Mouse (Mus musculus): ENCODE measurements around the gene Dhx32. TPM values are rescaled to one million over a fixed set of nuclear protein-coding genes. Genes with fewer than 3 reads are reported as not detected.
"Not testable (repeated sequence)": the region's sequence is repeated elsewhere in the genome, so short reads cannot be mapped to it uniquely, and the experiment has no call there.

Gene Dhx32
- polyA plus RNA-seq, 1 experiment from 2014 or later, result 25.7 TPM

DNA sequence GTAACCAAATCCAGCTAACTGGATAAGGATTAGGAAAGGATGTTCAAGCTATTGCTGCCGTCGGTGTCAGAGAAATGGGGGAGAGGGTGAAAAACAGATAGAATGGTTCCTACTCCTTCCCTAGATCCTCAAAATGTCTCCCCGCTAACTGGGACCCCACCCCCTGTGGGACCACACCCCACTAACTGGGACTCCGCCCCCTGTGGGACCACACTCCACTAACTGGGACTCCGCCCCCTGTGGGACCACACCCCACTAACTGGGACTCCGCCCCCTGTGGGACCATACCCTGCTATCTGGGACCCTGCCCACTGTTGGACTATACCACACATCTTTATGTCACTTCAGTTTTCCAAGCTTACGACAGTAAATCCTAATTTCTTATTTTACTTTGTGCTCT, 78.6 kb downstream of the Dhx32 start:
- H3K9me3 ChIP-seq, result no peaks in the 10 kb centered on the region
- peaks cover 13% of the 10 kb centered on the region; the same call in 1 of the 2 replicates for H3K36me3 ChIP-seq
- no peaks in the 10 kb centered on the region for H3K27me3 ChIP-seq (ENCODE audit: insufficient read depth, poor library complexity, severe bottlenecking)
- peaks cover 7% of the 10 kb centered on the region; the same call in 1 of the 2 replicates for H3K4me1 ChIP-seq
- no peak overlapping the region for H3K4me3 ChIP-seq
- DNase-seq (ENCODE audit: low spot score), result no peak
- H3K27ac ChIP-seq, result no peak overlapping the region
- 85% methylated on average over 7 of the region's 7 CpGs for WGBS

DNA sequence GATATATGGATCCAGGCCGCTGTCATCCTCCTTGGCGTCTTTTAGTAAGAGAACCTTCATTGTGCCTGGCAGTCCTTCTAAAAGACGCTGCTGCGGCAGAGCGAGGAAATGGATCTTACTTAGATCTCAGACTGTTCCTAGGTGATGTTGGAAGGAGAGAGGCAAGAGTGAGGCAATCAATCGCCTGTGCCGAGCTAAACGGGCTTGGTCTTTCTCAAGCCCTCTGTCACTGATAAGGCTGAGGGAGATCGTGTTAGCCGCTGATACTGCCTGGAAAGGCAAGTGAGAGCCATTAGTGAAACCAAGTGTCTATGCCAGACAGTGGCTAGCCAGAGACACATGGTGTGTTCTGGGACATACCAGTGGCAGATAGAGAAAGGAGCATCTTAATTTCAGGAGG, 80.2 kb downstream of the Dhx32 start:
- Histone ChIP-seq H3K4me3 (peak overlapping the region; percentile 39; the same call in 1 of the 2 replicates), H3K27me3 (ENCODE audit: insufficient read depth, poor library complexity, severe bottlenecking) (no peaks in the 10 kb centered on the region), H3K9me3 (no peaks in the 10 kb centered on the region), H3K4me1 (peaks cover 16% of the 10 kb centered on the region), H3K36me3 (peaks cover 13% of the 10 kb centered on the region; the same call in 1 of the 2 replicates), H3K27ac (peak overlapping the region; percentile 64)
- WGBS, result 36% methylated on average over 10 of the region's 10 CpGs
- DNase-seq (ENCODE audit: low spot score), result peak; percentile 91

DNA sequence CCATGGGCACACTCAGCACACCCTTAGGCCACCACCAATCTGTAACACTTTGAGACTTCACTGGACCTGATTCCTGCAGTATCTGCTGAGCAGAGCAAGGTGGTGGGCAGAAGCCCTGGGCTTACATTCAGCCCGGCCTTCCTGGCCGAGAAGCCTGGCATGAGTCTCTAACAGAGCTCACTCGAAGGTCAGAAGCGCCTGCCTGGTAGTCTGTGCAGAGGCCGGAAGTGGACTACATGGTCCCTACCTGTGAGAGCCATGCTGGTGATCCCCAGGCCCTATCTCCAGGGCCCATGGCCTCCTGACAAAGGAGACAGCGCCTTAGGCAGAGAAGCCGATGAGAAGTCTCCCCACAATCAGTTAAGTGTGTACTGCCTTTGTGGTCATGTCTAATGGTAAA, 81.2 kb downstream of the Dhx32 start:
- H3K9me3 ChIP-seq, result no peaks in the 10 kb centered on the region
- peaks cover 16% of the 10 kb centered on the region for H3K4me1 ChIP-seq
- no peak for DNase-seq (ENCODE audit: low spot score)
- peak overlapping the region; percentile 30; the same call in 1 of the 2 replicates for H3K4me3 ChIP-seq
- H3K27me3 ChIP-seq (ENCODE audit: insufficient read depth, poor library complexity, severe bottlenecking), result no peaks in the 10 kb centered on the region
- peak overlapping the region; percentile 47 for H3K27ac ChIP-seq
- 86% methylated on average over 7 of the region's 7 CpGs for WGBS
- H3K36me3 ChIP-seq, result peaks cover 18% of the 10 kb centered on the region; the same call in 1 of the 2 replicates

DNA sequence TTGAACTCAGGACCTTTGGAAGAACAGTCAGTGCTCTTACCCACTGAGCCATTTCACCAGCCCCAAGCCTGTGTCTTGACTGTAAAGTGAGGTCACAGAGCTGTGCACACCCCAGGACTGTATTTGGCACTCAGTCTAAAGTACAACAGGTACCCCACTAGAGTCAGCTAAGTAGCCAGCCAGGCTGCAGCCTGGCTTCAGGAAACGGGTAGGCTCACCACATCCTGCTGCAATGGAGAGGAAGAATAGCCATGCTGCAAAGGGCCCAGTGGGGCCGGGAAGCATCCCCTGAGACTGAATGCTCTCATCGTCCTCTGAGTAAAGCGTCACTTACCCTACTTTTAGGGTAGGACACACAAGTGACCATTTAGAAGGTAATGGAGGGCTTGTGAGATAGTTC, 82.6 kb downstream of the Dhx32 start:
- WGBS, result 76% methylated on average over 4 of the region's 4 CpGs
- H3K27ac ChIP-seq, result peak overlapping the region; percentile 49; the same call in 1 of the 2 replicates
- DNase-seq (ENCODE audit: low spot score), result no peak
- peaks cover 27% of the 10 kb centered on the region for H3K36me3 ChIP-seq
- H3K27me3 ChIP-seq (ENCODE audit: insufficient read depth, poor library complexity, severe bottlenecking), result no peaks in the 10 kb centered on the region
- H3K4me3 ChIP-seq, result 0 out of 2 replicates have a peak overlapping the region, but pooled peaks have one; percentile 6
- H3K9me3 ChIP-seq, result no peaks in the 10 kb centered on the region
- H3K4me1 ChIP-seq, result peaks cover 16% of the 10 kb centered on the region

DNA sequence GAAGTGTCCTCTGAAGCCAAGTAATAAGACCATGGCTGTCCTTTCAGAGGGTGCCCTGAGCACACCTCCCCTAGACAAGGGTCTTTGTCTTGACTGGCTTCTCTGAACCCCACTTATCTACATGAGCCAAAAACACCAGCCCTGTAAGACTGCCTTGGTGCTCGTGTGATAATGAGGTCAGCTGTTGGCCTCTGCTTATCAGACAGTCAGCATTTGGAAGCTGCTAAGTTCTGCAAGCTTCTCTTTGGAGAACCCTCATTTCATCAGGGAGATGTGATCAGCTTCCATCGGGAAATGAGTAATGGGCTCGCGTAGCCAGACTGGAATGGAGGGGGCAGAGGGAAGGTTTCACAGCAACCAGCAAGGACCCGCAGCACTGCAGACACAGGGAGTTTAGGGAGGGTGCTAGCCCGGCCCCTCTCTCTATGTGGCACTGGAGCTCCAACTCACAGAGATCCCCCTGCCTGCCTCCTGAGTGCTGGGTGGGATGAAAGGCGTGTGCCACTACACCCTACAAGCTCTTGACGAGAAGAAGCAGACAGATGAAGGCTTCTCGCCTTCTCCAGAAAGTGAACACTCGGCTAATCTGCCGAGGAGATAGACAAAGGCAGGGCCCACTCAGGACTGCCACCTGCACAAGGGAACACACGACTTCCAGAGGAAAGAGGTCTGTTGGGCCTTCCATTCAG, 84.4 kb downstream of the Dhx32 start:
- Histone ChIP-seq H3K4me1 (peaks cover 16% of the 10 kb centered on the region), H3K4me3 (peak overlapping the region; percentile 18; the same call in 1 of the 2 replicates), H3K9me3 (no peaks in the 10 kb centered on the region), H3K36me3 (peaks cover 29% of the 10 kb centered on the region), H3K27me3 (ENCODE audit: insufficient read depth, poor library complexity, severe bottlenecking) (no peaks in the 10 kb centered on the region), H3K27ac (peak overlapping the region; percentile 44; the same call in 1 of the 2 replicates)
- 48% methylated on average over 12 of the region's 12 CpGs for WGBS
- DNase-seq (ENCODE audit: low spot score), result peak; percentile 90

GRCm38 (mm10) chr7:133685644-133686043, 96.9 kb downstream of the Dhx32 start:
- H3K27me3 ChIP-seq (ENCODE audit: insufficient read depth, poor library complexity, severe bottlenecking); H3K4me1 ChIP-seq; H3K4me3 ChIP-seq; DNase-seq (ENCODE audit: low spot score); H3K27ac ChIP-seq: not testable (repeated sequence)
- peaks cover 50% of the 10 kb centered on the region for H3K36me3 ChIP-seq
- peaks cover 19% of the 10 kb centered on the region; the same call in 1 of the 2 replicates for H3K9me3 ChIP-seq

GRCm38 (mm10) chr7:133684701-133685100, 97.8 kb downstream of the Dhx32 start:
- Histone ChIP-seq H3K4me1 (no peaks in the 10 kb centered on the region), H3K4me3 (no peak overlapping the region), H3K27me3 (ENCODE audit: insufficient read depth, poor library complexity, severe bottlenecking) (no peaks in the 10 kb centered on the region), H3K36me3 (peaks cover 41% of the 10 kb centered on the region), H3K27ac (no peak overlapping the region), H3K9me3 (peaks cover 18% of the 10 kb centered on the region; the same call in 1 of the 2 replicates)
- WGBS, result 96% methylated on average over 6 of the region's 6 CpGs
- DNase-seq (ENCODE audit: low spot score), result no peak

- Histone ChIP-seq H3K27me3 (ENCODE audit: insufficient read depth, poor library complexity, severe bottlenecking) (no peaks in the 10 kb centered on the region), H3K9me3 (peaks cover 12% of the 10 kb centered on the region; the same call in 1 of the 2 replicates), H3K4me3 (no peak overlapping the region), H3K36me3 (peaks cover 35% of the 10 kb centered on the region), H3K27ac (no peak overlapping the region), H3K4me1 (no peaks in the 10 kb centered on the region)
- DNase-seq (ENCODE audit: low spot score), result no peak
- WGBS, result 79% methylated on average over 5 of the region's 5 CpGs
Observed at GRCm38 (mm10) chr7:133684110-133684509, 98.4 kb downstream of the Dhx32 start.

DNA sequence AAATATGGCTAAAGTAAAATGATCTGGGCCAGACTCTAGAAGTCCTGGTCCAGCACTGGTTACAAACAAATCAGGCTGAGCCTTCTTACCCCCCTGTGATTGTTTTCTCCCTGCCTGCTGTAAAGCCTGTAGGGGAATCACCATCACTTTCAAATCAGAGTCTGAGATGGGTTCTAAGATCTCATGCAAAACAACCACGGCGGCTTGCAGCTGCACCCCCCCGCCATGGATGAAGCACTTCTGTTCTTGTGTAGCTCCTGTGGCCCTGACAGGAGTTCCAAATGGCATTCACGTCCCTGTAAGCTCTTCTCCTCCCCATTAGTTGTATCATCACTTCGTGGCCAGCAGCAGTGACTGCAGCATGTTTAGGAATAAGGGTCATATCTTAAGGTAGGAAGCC, 98.9 kb downstream of the Dhx32 start:
- peaks cover 30% of the 10 kb centered on the region for H3K36me3 ChIP-seq
- no peak overlapping the region for H3K27ac ChIP-seq
- H3K4me3 ChIP-seq, result no peak overlapping the region
- no peak for DNase-seq (ENCODE audit: low spot score)
- 75% methylated on average over 5 of the region's 5 CpGs for WGBS
- H3K9me3 ChIP-seq, result peaks cover 8% of the 10 kb centered on the region; the same call in 1 of the 2 replicates
- H3K27me3 ChIP-seq (ENCODE audit: insufficient read depth, poor library complexity, severe bottlenecking), result no peaks in the 10 kb centered on the region
- H3K4me1 ChIP-seq, result no peaks in the 10 kb centered on the region

- Histone ChIP-seq H3K4me3 (no peak within 1 kb of the TSS), H3K9me3 (no peaks in the 10 kb centered on the region), H3K27me3 (ENCODE audit: insufficient read depth, poor library complexity, severe bottlenecking) (no peaks in the 10 kb centered on the region), H3K36me3 (peaks cover 11% of the 10 kb centered on the region; the same call in 1 of the 2 replicates), H3K4me1 (no peaks in the 10 kb centered on the region), H3K27ac (no peak within 1 kb of the TSS)
- no peak for DNase-seq (ENCODE audit: low spot score)
- WGBS, result 75% methylated on average over 3 of the region's 3 CpGs
Observed at GRCm38 (mm10) chr7:133679961-133680360, 102.6 kb downstream of the Dhx32 start, which contains the start of gene Mmp21. TSS of gene Mmp21 (minus strand) at chr7:133680061.

DNA sequence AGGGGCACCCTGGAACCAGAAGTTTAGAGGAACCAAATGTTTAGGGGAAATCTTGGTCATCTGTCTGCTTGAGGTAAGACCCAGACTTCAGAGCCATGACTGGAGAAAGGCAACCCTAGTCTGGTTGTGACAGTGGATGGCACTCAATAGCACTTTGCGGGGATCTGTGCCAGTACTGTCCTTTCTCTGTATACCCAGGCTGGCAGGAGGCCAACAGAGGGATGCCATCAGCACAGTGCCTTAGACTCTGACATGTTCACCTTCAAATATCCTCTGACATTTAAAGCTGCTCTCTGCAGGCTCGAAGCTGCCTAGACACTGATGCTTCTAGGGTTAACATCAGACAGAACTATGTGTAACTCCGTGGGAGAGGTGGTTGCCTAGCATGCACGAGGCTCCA, 103.1 kb downstream of the Dhx32 start:
- Histone ChIP-seq H3K27ac (no peak overlapping the region), H3K36me3 (peaks cover 10% of the 10 kb centered on the region; the same call in 1 of the 2 replicates), H3K9me3 (no peaks in the 10 kb centered on the region), H3K27me3 (ENCODE audit: insufficient read depth, poor library complexity, severe bottlenecking) (no peaks in the 10 kb centered on the region), H3K4me1 (no peaks in the 10 kb centered on the region), H3K4me3 (no peak overlapping the region)
- 64% methylated on average over 4 of the region's 4 CpGs for WGBS
- no peak for DNase-seq (ENCODE audit: low spot score)

DNA sequence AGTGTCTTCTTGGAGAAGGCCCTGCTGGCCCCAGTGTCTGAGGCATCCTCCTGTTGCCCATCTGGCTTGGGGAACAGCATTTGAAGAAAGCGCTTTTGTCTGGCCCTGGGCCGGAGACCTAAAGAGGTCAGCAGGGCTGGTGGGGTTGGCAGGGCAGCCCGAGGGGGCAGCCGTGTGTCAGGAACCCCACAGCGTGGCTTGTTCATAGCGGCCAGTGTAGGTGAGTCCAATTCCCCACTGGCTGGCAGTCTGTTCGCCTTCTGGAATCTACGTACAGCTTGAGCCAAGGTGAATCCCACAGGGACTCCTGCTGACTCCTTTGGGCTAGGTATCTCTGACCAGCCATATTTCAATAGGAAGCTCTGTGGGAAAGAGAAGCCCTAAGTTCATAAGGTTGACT, 103.8 kb downstream of the Dhx32 start:
- whole genome bisulfite sequencing, result 92% methylated on average over 8 of the region's 8 CpGs
- Histone ChIP-seq H3K36me3 (peaks cover 9% of the 10 kb centered on the region), H3K4me3 (no peak overlapping the region), H3K27ac (no peak overlapping the region), H3K27me3 (ENCODE audit: insufficient read depth, poor library complexity, severe bottlenecking) (no peaks in the 10 kb centered on the region), H3K4me1 (no peaks in the 10 kb centered on the region), H3K9me3 (no peaks in the 10 kb centered on the region)
- DNase-seq (ENCODE audit: low spot score), result no peak

GRCm38 (mm10) chr7:133676002-133676401, 106.5 kb downstream of the Dhx32 start:
- WGBS, result 69% methylated on average over 9 of the region's 9 CpGs
- Histone ChIP-seq H3K9me3 (no peaks in the 10 kb centered on the region), H3K4me1 (no peaks in the 10 kb centered on the region), H3K4me3 (no peak overlapping the region), H3K27me3 (ENCODE audit: insufficient read depth, poor library complexity, severe bottlenecking) (no peaks in the 10 kb centered on the region), H3K36me3 (peaks cover 37% of the 10 kb centered on the region), H3K27ac (no peak overlapping the region)
- DNase-seq (ENCODE audit: low spot score), result no peak

Measured in heart, embryonic 10.5 days (tissue).